Mouse (Mus musculus) liver, embryonic 13.5 days (tissue): ENCODE data around the gene Bckdk. TPM values are rescaled to one million over a fixed set of nuclear protein-coding genes. Genes with fewer than 3 reads are reported as not detected.
"Not testable (repeated sequence)": the region's sequence is repeated elsewhere in the genome, so short reads cannot be mapped to it uniquely, and the experiment has no call there.

Experiments
- ATAC-seq: fragments of 200-750 bp; cut with Nextera tagmentation; 2 replicates; pipeline ENCODE4 v1.8.0; 2017; ENCODE audit warnings: low read depth, mild to moderate bottlenecking, moderate number of reproducible peaks, moderate library complexity
- DNase-seq: peaks from one replicate; pipeline ENCODE4 v3.0.0; 2022
- H3K27ac ChIP-seq: fragments of 300-500 bp; sonication (generic); 2 replicates; pipeline ENCODE4 v1.5.1; 2015; ENCODE audit warnings: moderate library complexity, mild to moderate bottlenecking, inconsistent platforms
- H3K27me3 ChIP-seq: fragments of 300-500 bp; sonication (generic); 2 replicates; pipeline ENCODE4 v1.6.1; 2015; ENCODE audit warnings: mild to moderate bottlenecking, inconsistent platforms
- H3K36me3 ChIP-seq: fragments of 300-500 bp; sonication (generic); 2 replicates; pipeline ENCODE4 v1.6.1; 2015; ENCODE audit warnings: mild to moderate bottlenecking, inconsistent platforms
- H3K4me1 ChIP-seq: fragments of 300-500 bp; sonication (generic); replicated peaks from 2 replicates; pipeline ENCODE4 v1.6.1; 2015; ENCODE audit warnings: inconsistent platforms
- H3K4me2 ChIP-seq: fragments of 300-500 bp; sonication (generic); 2 replicates; pipeline ENCODE4 v1.6.1; 2015; ENCODE audit warnings: inconsistent platforms, mild to moderate bottlenecking, moderate library complexity
- H3K4me3 ChIP-seq: fragments of 300-500 bp; sonication (generic); replicated peaks from 2 replicates; pipeline ENCODE4 v1.5.1; 2015; ENCODE audit warnings: mild to moderate bottlenecking, inconsistent platforms
- H3K9ac ChIP-seq: fragments of 300-500 bp; sonication (generic); 2 replicates; pipeline ENCODE4 v1.6.1; 2015; ENCODE audit warnings: mild to moderate bottlenecking, inconsistent platforms
- H3K9me3 ChIP-seq: fragments of 300-500 bp; sonication (generic); replicated peaks from 2 replicates; pipeline ENCODE4 v1.6.1; 2016; ENCODE audit warnings: inconsistent platforms
- WGBS: fragments of 180-500 bp; shearing (Covaris S2); methylation state at CpG from one replicate; pipeline ENCODE4 v1.1.7; 2015; ENCODE audit not compliant: insufficient replicate concordance; 5-methylcytosine and 5-hydroxymethylcytosine counted together
- polyA plus RNA-seq: library from polyadenylated mRNA; unstranded; fragments of >200 nt; fragmentation: Nextera tagmentation; extraction: Ambion mirVana; gene quantifications from 2 replicates; pipeline ENCODE4 v1.2.1, GENCODE M21; 2015

Gene Bckdk
- polyA plus RNA-seq, 1 experiment from 2014 or later = 64.4 TPM

GRCm38 (mm10) chr7:127932273-127933031 is 28.6 kb downstream of the Bckdk start:
- Histone ChIP-seq H3K27me3 (no peaks in the 10 kb centered on the region; the same call in 1 of the 2 replicates), H3K4me2 (peak overlapping the region; percentile 24; the same call in 1 of the 2 replicates), H3K9ac (no peak overlapping the region), H3K36me3 (no peaks in the 10 kb centered on the region), H3K4me3 (no peak overlapping the region), H3K4me1 (peaks cover 70% of the 10 kb centered on the region), H3K9me3 (no peaks in the 10 kb centered on the region), H3K27ac (peak overlapping the region; percentile 51)
- no peak for ATAC-seq
- no peak for DNase-seq
- 44% methylated on average over 13 of the region's 13 CpGs for WGBS

GRCm38 (mm10) chr7:127934075-127934474 is 30.2 kb downstream of the Bckdk start:
- no peaks in the 10 kb centered on the region for H3K9me3 ChIP-seq
- ATAC-seq (no peak), DNase-seq (no peak)
- peaks cover 64% of the 10 kb centered on the region for H3K4me1 ChIP-seq
- no peaks in the 10 kb centered on the region; the same call in 1 of the 2 replicates for H3K27me3 ChIP-seq
- no peaks in the 10 kb centered on the region for H3K36me3 ChIP-seq
- no peak overlapping the region for H3K27ac ChIP-seq
- H3K4me2 ChIP-seq = no peak overlapping the region
- no peak overlapping the region for H3K4me3 ChIP-seq
- 0 out of 2 replicates have a peak overlapping the region, but pooled peaks have one; percentile 86 for H3K9ac ChIP-seq
- WGBS = 73% methylated on average over 5 of the region's 5 CpGs

DNA sequence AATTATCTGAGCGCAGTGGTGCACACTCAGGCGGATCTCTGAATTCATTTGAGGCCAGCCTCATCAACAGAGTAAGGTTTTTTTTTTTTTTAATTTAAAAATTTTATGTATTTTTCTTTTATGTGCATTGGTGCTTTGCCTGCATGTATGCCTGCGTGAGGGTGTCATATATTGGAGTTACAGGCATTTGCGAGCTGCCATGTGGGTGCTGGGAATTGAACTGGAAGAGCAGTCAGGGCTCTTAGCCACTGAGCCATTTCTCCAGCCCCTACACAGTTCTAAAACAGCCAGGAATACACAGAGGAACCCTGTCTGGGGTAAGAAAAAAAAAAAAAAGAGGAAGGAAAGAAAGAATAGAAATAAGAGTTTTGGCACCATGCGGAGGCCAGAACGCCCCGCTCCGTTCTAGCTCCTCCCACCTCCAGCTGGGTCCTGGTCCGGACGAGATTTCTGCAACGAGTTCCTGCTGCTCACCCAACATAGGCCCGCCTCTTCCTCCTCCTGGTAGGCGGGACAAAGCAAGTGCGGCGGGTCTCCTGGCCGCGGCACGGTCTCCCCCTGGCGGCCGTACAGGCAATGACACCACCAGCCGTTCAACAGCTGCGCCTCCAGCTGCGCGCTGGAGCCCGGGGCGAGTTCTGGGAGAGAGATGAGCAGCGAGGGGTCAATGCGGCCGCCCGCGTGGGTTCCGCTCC is 31.3 kb downstream of the Bckdk start:
- peak; percentile 93 for ATAC-seq
- peaks cover 53% of the 10 kb centered on the region for H3K4me1 ChIP-seq
- H3K9me3 ChIP-seq = no peaks in the 10 kb centered on the region
- DNase-seq = peak; percentile 94
- peak overlapping the region; percentile 41; the same call in 1 of the 2 replicates for H3K27ac ChIP-seq
- no peaks in the 10 kb centered on the region; the same call in 1 of the 2 replicates for H3K27me3 ChIP-seq
- H3K9ac ChIP-seq = peak overlapping the region; percentile 86
- H3K4me3 ChIP-seq = peak overlapping the region; percentile 77
- H3K4me2 ChIP-seq = peak overlapping the region; percentile 100
- WGBS = 7% methylated on average over 32 of the region's 32 CpGs
- H3K36me3 ChIP-seq = no peaks in the 10 kb centered on the region

GRCm38 (mm10) chr7:127935748-127936159 is 31.9 kb downstream of the Bckdk start:
- H3K27me3 ChIP-seq = no peaks in the 10 kb centered on the region
- no peaks in the 10 kb centered on the region for H3K9me3 ChIP-seq
- under 1% methylated on average over 38 of the region's 38 CpGs for WGBS
- no peaks in the 10 kb centered on the region for H3K36me3 ChIP-seq
- no peak for DNase-seq
- peak overlapping the region; percentile 77 for H3K4me3 ChIP-seq
- H3K27ac ChIP-seq = peak overlapping the region; percentile 41; the same call in 1 of the 2 replicates
- H3K9ac ChIP-seq = peak overlapping the region; percentile 86
- H3K4me2 ChIP-seq = peak overlapping the region; percentile 100
- ATAC-seq = peak; percentile 29
- peaks cover 47% of the 10 kb centered on the region for H3K4me1 ChIP-seq

- Histone ChIP-seq H3K9ac (peak overlapping the region; percentile 86), H3K4me3 (peak overlapping the region; percentile 77), H3K4me2 (peak overlapping the region; percentile 100), H3K27me3 (no peaks in the 10 kb centered on the region), H3K36me3 (no peaks in the 10 kb centered on the region), H3K9me3 (no peaks in the 10 kb centered on the region), H3K27ac (no peak overlapping the region), H3K4me1 (peaks cover 44% of the 10 kb centered on the region)
- no peak for DNase-seq
- no peak for ATAC-seq
- WGBS = 55% methylated on average over 18 of the region's 18 CpGs
These were observed 32.5 kb downstream of the Bckdk start for GRCm38 (mm10) chr7:127936216-127936884.

DNA sequence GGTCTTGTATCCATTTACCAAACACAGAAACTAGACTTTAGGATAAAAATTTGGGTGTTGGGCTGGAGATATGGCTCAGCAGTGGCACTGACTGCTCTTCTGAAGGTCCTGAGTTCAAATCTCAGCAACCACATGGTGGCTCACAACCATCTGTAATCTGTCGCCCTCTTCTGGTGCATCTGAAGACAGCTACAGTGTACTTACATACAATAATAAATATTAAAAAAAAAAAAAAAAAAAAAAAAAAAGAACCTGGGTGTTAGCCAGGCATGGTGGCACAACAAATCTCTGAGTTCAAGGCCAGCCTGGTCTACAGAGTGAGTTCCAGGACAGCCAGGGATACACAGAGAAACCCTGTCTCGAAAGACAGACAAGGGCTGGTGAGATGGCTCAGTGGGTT is 38.2 kb downstream of the Bckdk start:
- not testable (repeated sequence) for H3K4me2 ChIP-seq, H3K27ac ChIP-seq, H3K4me3 ChIP-seq, ATAC-seq, H3K4me1 ChIP-seq, H3K9me3 ChIP-seq, H3K9ac ChIP-seq, DNase-seq, H3K36me3 ChIP-seq
- WGBS = 37% methylated on average over 2 of the region's 2 CpGs
- H3K27me3 ChIP-seq = peaks cover 39% of the 10 kb centered on the region

DNA sequence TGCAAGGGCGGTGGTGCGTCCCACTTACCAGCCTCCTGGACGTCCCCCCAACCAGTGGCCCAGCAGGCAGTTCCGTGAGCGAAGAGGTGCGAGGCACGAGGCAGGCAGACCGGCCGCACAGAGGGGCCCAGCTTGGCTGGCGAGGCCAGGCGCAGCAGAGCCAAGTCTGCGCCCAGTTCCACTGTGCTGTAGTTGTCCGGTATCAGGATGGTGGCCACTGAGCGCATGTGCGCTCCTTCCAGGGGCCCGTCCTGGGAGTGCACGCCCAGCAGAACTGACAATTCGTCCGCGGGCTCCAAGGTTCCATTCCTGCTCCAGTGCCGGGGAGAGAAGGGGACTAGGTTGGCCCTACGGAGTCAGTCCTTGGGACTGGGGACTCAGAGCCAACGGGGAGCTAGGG is 40.7 kb downstream of the Bckdk start:
- Histone ChIP-seq H3K27me3 (peaks cover 39% of the 10 kb centered on the region), H3K4me2 (0 out of 2 replicates have a peak overlapping the region, but pooled peaks have one; percentile 5), H3K9ac (no peak overlapping the region), H3K9me3 (no peaks in the 10 kb centered on the region), H3K4me3 (no peak overlapping the region), H3K36me3 (no peaks in the 10 kb centered on the region), H3K4me1 (peaks cover 5% of the 10 kb centered on the region; the same call in 1 of the 2 replicates), H3K27ac (no peak overlapping the region)
- WGBS = 19% methylated on average over 23 of the region's 23 CpGs
- ATAC-seq (no peak), DNase-seq (no peak)

DNA sequence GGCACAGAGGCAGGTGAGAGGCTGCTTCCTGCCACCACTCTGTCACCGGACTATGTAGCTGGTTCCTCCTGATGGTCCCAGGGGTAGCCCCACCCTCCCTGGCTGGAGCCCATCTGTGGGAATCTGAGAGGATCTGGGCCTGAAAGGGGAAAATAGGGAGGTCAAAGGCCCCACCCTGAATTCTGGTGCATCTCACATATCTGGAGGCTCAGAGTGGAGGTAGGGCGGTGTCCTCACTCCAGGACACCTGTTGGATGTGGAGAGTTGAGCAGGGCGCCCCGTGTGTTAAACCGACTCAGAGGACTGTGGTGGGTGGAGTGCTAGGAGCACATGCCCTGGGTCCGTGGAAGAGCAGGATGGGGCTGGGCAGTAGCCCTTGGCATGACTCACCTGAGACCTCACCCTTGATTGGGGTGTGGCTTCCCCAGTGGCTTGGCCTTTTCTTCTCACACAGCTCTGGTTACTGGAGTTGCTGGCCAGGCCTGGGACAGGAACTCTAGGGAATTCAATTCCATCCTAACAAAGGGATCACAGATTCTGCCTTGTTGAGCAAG is 42.7 kb downstream of the Bckdk start, which contains the start of gene Prss36:
Gene Prss36 (minus strand): TSS at position 256 of the 554 bp plus-strand sequence.
- H3K27me3 ChIP-seq = peaks cover 39% of the 10 kb centered on the region
- 60% methylated on average over 6 of the region's 6 CpGs for WGBS
- DNase-seq = no peak
- H3K4me3 ChIP-seq = no peak within 1 kb of the TSS
- no peaks in the 10 kb centered on the region for H3K9me3 ChIP-seq
- H3K4me2 ChIP-seq = no peak within 1 kb of the TSS
- H3K4me1 ChIP-seq = peaks cover 5% of the 10 kb centered on the region; the same call in 1 of the 2 replicates
- no peak within 1 kb of the TSS for H3K9ac ChIP-seq
- ATAC-seq = no peak
- no peak within 1 kb of the TSS for H3K27ac ChIP-seq
- H3K36me3 ChIP-seq = no peaks in the 10 kb centered on the region

DNA sequence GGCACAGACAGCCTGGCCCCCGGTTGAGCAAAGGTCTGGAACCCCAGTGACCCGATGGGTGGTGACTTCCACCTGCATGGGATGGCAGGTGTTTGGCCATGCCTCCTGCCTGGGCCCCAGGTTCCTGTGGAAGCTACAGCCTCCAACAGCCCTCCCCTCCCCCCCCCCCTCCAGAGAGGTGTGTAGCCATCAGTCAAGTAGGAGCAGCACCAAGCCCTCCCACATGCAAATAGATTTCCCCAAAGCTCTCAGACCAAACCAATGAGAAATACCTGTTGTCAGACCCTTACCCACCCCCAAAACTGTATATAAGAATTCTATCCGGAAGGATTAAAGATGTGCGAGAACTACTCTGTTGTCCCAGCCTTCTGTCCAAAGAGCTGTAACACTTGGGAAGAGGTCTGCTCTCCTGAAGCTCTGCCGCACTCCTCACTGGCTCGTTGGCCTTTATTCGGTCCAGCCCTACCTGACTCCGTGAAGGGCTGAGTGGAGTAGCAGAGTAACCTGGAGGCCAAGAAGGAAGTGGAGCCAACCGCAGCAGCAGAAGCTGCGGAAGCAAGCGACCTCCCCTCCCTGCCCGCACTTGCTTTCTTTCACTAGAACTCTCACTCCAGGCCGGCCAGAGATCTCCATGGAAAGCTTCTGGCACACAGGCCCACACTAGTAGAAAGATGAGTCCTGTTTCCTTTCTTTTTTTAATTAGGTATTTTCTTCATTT is 49.1 kb downstream of the Bckdk start:
- Histone ChIP-seq H3K27ac (no peak overlapping the region), H3K4me2 (no peak overlapping the region), H3K9ac (no peak overlapping the region), H3K27me3 (0 out of 2 replicates have a peak, but pooled peaks cover 2% of the 10 kb centered on the region), H3K4me3 (no peak overlapping the region), H3K36me3 (no peaks in the 10 kb centered on the region), H3K4me1 (no peaks in the 10 kb centered on the region), H3K9me3 (no peaks in the 10 kb centered on the region)
- ATAC-seq = no peak
- no peak for DNase-seq
- 22% methylated on average over 13 of the region's 13 CpGs for WGBS

DNA sequence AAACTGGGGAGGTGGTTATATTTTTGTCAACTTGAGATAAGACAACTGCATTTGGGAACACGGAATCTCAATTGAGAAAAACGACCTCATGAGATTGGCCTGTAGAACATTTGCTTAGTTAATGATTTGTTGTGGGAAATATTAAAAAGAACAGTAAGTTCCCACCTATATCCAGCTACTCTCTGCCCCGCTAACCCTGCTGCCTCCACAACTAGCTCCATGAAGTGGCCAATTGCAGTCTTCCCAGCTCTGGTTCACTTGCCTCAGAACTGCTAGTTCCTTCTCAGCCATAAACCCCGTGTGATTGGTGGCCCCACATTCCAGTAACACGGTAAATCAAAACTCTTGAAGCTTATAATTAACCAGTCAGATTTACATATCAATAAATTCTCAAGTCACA is 55.5 kb downstream of the Bckdk start:
- H3K9me3 ChIP-seq = no peaks in the 10 kb centered on the region
- H3K27me3 ChIP-seq = no peaks in the 10 kb centered on the region
- no peak for DNase-seq
- H3K27ac ChIP-seq = no peak overlapping the region
- H3K9ac ChIP-seq = no peak overlapping the region
- no peak overlapping the region for H3K4me2 ChIP-seq
- no peaks in the 10 kb centered on the region for H3K4me1 ChIP-seq
- no peaks in the 10 kb centered on the region for H3K36me3 ChIP-seq
- 39% methylated on average over 5 of the region's 5 CpGs for WGBS
- ATAC-seq = no peak
- H3K4me3 ChIP-seq = no peak overlapping the region
